Mouse (Mus musculus) liver, embryonic 16.5 days (tissue): ENCODE measurements around the gene Atp6v1b1. TPM values are rescaled to one million over a fixed set of nuclear protein-coding genes. Genes with fewer than 3 reads are reported as not detected.

Experiments
- ATAC-seq: fragments of 200-750 bp; cut with Nextera tagmentation; 2 replicates; pipeline ENCODE4 v1.8.0; 2017; ENCODE audit warnings: low read depth, mild to moderate bottlenecking, moderate number of reproducible peaks, moderate library complexity
- H3K27ac ChIP-seq: fragments of 300-500 bp; sonication (generic); 2 replicates; pipeline ENCODE4 v1.5.1; 2014; ENCODE audit warnings: mild to moderate bottlenecking, low read length
- H3K27me3 ChIP-seq: fragments of 300-500 bp; sonication (generic); 2 replicates; pipeline ENCODE4 v1.6.1; 2014; ENCODE audit warnings: low read depth, low read length, mixed read lengths; ENCODE audit not compliant: control insufficient read depth, insufficient read depth
- H3K36me3 ChIP-seq: fragments of 300-500 bp; sonication (generic); 2 replicates; pipeline ENCODE4 v1.6.1; 2014; ENCODE audit warnings: mild to moderate bottlenecking; ENCODE audit not compliant: control insufficient read depth, insufficient read depth
- H3K4me1 ChIP-seq: fragments of 300-500 bp; sonication (generic); 2 replicates; pipeline ENCODE4 v1.6.1; 2014; ENCODE audit warnings: low read depth, low read length, mixed read lengths; ENCODE audit not compliant: control insufficient read depth
- H3K4me2 ChIP-seq: fragments of 300-500 bp; sonication (generic); 2 replicates; pipeline ENCODE4 v1.6.1; 2014; ENCODE audit warnings: low read depth, low read length, mixed read lengths
- H3K4me3 ChIP-seq: fragments of 300-500 bp; sonication (generic); 2 replicates; pipeline ENCODE4 v1.5.1; 2014; ENCODE audit warnings: low read depth, mild to moderate bottlenecking, low read length
- H3K9ac ChIP-seq: fragments of 300-500 bp; sonication (generic); 2 replicates; pipeline ENCODE4 v1.6.1; 2014; ENCODE audit warnings: low read depth, low read length
- H3K9me3 ChIP-seq: fragments of 300-500 bp; sonication (generic); replicated peaks from 2 replicates; pipeline ENCODE4 v1.6.1; 2016; ENCODE audit warnings: low read length; ENCODE audit not compliant: control insufficient read depth
- WGBS: fragments of 180-500 bp; shearing (Covaris S2); extraction: QIAGEN DNeasy Blood & Tissue Kit; methylation state at CpG from one replicate; pipeline ENCODE4 v1.1.7; 2014; ENCODE audit not compliant: insufficient replicate concordance; 5-methylcytosine and 5-hydroxymethylcytosine counted together
- polyA plus RNA-seq: library from polyadenylated mRNA; unstranded; fragments of >200 nt; fragmentation: Nextera tagmentation; extraction: Ambion mirVana; gene quantifications from 2 replicates; pipeline ENCODE4 v1.2.1, GENCODE M21; 2015

The Atp6v1b1 gene
- polyA plus RNA-seq, 1 experiment from 2014 or later, result not detected

DNA sequence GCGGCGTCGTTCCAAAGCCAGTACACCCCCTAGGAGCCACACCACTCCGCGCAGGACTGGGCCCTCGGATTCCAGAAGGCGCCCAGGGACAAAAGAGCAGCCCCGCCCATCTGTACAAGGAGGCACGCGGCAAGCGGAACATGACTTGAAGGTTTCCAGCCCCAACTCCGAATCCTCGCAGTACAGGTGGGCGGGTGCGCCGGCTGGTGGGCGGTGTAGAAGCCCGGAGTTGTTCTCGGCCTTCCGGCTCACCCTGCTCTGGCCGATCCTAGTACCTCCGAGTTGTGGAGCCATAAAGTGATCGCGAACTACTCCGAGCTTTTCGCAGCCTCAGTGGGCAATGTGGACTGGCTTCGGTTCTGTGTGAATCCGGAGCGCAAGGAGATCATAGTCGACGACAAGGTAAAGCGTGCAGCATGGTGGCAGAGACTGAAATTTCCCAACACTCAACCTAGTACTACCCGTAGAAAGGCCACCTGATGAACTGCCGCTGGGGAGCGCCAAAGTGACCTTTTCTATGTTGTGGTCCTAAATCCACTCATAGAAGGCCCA lies 20.2 kb downstream of the Atp6v1b1 start:
- Histone ChIP-seq H3K4me2 (peak overlapping the region; percentile 51), H3K4me3 (peak overlapping the region; percentile 28), H3K4me1 (peaks cover 3% of the 10 kb centered on the region), H3K9ac (no peak overlapping the region), H3K36me3 (no peaks in the 10 kb centered on the region), H3K9me3 (no peaks in the 10 kb centered on the region), H3K27me3 (peaks cover 53% of the 10 kb centered on the region), H3K27ac (no peak overlapping the region)
- peak; percentile 21; the same call in 1 of the 2 replicates for ATAC-seq
- 3% methylated on average over 35 of the region's 35 CpGs for WGBS

DNA sequence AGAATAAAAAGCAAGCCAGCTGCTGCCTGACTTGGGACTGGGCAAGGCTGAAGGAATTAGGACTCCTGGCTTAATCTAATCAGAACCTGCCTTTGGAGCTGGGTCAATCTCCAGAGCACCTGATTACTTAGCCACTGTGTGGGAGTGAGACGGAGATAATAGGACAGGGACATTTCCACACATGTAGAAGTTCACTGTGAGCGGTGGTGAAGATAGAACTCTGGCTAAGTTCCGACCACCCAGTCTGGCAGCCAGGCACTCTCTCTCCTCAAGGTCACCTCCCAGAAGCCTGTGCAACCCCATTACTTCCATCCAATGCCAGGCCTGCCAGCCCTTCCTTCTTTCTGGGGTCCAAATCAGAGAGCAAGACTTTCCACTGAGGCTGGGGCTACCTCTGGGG lies 24.2 kb downstream of the Atp6v1b1 start:
- H3K36me3 ChIP-seq, result peaks cover 11% of the 10 kb centered on the region
- ATAC-seq, result no peak
- 66% methylated on average over 3 of the region's 3 CpGs for WGBS

DNA sequence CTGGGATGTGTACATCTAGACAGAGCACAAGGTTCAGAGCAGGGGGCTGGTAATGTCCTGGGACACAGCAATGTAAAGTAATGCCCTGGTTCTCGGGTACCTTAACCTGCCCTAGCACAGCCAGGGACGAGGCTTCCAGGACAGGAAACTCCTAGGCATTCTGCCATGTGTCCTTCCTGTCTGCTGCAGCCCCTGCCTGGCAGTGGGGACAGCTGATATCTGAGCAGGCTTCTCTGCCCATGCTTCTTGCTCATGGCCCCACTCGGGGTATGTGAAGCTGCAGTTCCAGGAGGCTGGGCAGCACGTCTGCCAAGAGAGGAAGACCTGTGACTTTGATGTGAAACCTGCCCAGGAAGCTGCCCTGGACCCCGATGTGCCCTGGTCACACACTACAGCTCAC lies 25.7 kb downstream of the Atp6v1b1 start:
- 57% methylated on average over 5 of the region's 5 CpGs for WGBS
- Histone ChIP-seq H3K4me3 (no peak overlapping the region), H3K4me2 (no peak overlapping the region), H3K9ac (no peak overlapping the region), H3K27ac (no peak overlapping the region), H3K9me3 (no peaks in the 10 kb centered on the region), H3K27me3 (peaks cover 7% of the 10 kb centered on the region; the same call in 1 of the 2 replicates), H3K36me3 (peaks cover 14% of the 10 kb centered on the region), H3K4me1 (peaks cover 2% of the 10 kb centered on the region; the same call in 1 of the 2 replicates)
- no peak for ATAC-seq

More for the DNA sequence above, 24.2 kb downstream of the Atp6v1b1 start:
- H3K27ac ChIP-seq, result no peak overlapping the region
- H3K4me1 ChIP-seq, result peaks cover 3% of the 10 kb centered on the region
- H3K4me3 ChIP-seq, result no peak overlapping the region
- no peak overlapping the region for H3K9ac ChIP-seq
- H3K9me3 ChIP-seq, result no peaks in the 10 kb centered on the region
- H3K4me2 ChIP-seq, result no peak overlapping the region
- peaks cover 20% of the 10 kb centered on the region for H3K27me3 ChIP-seq

DNA sequence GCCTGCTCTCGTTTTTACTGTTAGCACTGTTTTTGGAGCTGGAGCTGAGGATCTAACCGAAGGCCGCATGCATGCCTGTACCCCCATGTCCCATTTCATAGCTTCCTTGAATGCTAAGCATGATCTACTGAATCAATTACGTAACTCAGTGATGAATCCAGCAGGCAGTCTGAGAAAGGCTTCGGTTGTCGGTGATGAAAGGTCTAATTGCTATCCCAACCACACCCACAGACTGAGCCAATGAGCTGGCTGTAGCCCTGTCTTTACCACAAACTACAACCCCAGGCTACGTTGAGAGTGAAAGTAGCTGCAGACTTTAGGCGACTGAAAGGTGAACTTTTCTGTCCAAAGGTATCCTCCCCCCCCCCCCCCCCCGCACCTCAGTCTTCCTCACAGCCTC lies 31.3 kb downstream of the Atp6v1b1 start:
- ATAC-seq, result no peak
- Histone ChIP-seq H3K36me3 (peaks cover 14% of the 10 kb centered on the region), H3K4me3 (peak overlapping the region; percentile 97), H3K4me2 (peak overlapping the region; percentile 90), H3K27me3 (no peaks in the 10 kb centered on the region), H3K9ac (peak overlapping the region; percentile 95), H3K9me3 (no peaks in the 10 kb centered on the region), H3K27ac (no peak overlapping the region), H3K4me1 (peaks cover 24% of the 10 kb centered on the region)
- WGBS, result 46% methylated on average over 9 of the region's 9 CpGs

DNA sequence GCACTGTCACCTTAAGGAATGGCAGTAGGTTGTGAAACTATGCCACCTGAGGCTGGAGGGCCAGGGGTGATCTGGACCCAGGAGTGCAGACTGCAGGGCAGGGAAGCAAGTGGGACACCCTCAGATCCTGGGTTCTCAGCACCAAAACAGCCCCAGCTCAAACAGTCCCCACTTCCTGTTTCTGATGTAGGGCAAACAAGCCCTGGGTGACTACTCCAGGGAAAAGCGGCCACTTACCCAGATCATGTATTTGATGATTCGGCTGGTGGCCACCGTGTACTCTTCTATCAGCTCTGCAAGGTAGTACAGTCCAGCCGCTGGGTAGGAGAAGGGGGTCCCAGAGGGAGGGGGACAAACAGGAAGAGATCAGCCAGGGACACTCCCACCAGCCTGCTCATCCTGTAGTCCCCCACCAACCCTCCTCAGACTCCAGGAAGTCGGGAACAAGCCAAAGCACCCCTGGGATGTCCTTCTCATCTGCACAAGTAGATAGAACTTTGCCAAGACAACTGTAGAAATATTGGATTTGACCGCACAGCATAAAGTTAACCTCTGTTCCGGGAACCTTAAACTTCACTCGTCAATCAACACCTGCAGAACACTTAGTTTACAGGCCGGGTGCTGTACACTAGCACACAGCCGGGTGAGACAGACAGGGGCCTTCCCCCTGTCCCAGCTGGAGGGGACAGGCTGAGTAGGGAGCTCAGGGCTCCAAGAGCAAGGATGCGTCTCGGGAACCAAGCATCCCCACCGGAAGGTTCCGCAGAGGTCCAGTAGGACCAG lies 32.2 kb downstream of the Atp6v1b1 start:
- H3K36me3 ChIP-seq, result peaks cover 13% of the 10 kb centered on the region
- H3K27me3 ChIP-seq, result no peaks in the 10 kb centered on the region
- H3K4me3 ChIP-seq, result peak overlapping the region; percentile 97
- H3K9me3 ChIP-seq, result no peaks in the 10 kb centered on the region
- H3K4me1 ChIP-seq, result peaks cover 24% of the 10 kb centered on the region
- H3K9ac ChIP-seq, result peak overlapping the region; percentile 95
- 2% methylated on average over 14 of the region's 14 CpGs for WGBS
- H3K4me2 ChIP-seq, result peak overlapping the region; percentile 90
- H3K27ac ChIP-seq, result peak overlapping the region; percentile 95
- peak; percentile 23 for ATAC-seq

DNA sequence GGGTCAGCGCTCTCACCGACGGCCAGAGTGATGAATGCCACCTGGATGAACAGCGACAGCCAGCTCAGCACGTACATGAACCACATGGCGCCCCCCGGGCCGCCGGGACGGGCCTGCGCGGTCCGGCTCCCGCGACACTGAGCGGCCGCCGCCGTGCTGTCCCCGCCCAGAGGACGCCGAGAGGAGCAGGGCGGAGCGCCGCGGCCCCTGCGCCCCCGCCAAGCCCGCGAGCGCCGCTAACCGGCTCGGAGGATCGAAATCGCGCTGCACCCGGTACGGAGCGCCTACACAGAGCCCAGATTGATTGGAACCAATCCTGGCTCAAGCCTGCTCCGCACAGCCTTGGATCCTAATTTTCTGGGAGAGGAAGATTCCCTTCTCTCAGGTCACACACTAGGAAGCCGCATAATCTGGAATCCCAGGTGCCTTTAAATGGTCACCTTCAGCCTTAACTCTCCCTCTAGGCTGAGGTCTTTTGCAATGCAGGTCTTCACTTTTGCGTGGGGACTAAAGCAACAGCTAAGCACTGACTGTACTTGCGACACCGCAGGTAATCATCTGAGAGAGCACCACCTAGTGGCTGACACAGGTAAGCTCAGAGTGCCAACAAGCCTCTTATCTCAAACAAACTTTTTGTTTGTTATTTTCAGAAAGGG lies 33.0 kb downstream of the Atp6v1b1 start, which contains the start of gene Tex261:
Tex261 (minus strand) TSS at position 176 of the 656 bp plus-strand sequence.
- under 1% methylated on average over 45 of the region's 45 CpGs for WGBS
- peak; percentile 93 for ATAC-seq

DNA sequence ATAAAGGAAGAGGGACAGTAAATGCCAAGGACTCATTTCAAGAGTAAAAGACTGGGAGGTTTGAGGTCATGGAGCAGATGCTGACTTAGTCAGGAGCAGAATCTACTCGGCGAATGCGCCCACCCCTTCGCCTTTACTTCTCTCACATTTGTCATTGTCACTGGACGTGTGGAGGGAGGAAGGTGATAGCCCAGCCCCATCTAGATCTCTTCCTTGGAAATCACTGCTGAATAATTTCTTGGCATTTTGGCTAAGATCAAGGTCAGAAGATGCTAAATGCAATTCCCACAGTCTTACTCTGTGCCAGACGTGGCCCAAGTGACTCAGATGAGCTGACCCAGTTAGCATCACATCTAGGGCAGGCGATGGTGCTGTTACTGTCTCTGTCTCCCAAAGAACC lies 35.5 kb downstream of the Atp6v1b1 start:
- Histone ChIP-seq H3K9ac (no peak overlapping the region), H3K36me3 (no peaks in the 10 kb centered on the region; the same call in none of the 2 replicates), H3K4me3 (no peak overlapping the region), H3K9me3 (no peaks in the 10 kb centered on the region), H3K27ac (no peak overlapping the region), H3K4me2 (no peak overlapping the region), H3K27me3 (no peaks in the 10 kb centered on the region), H3K4me1 (peaks cover 24% of the 10 kb centered on the region)
- ATAC-seq, result no peak
- WGBS, result 73% methylated on average over 7 of the region's 7 CpGs

More for the DNA sequence above, 33.0 kb downstream of the Atp6v1b1 start, which contains the start of gene Tex261:
- Histone ChIP-seq H3K4me2 (peak within 1 kb of the TSS; percentile 90), H3K9ac (peak within 1 kb of the TSS; percentile 95), H3K9me3 (no peaks in the 10 kb centered on the region), H3K4me3 (peak within 1 kb of the TSS; percentile 97), H3K27ac (peak within 1 kb of the TSS; percentile 95), H3K36me3 (peaks cover 11% of the 10 kb centered on the region), H3K4me1 (peaks cover 24% of the 10 kb centered on the region), H3K27me3 (no peaks in the 10 kb centered on the region)

DNA sequence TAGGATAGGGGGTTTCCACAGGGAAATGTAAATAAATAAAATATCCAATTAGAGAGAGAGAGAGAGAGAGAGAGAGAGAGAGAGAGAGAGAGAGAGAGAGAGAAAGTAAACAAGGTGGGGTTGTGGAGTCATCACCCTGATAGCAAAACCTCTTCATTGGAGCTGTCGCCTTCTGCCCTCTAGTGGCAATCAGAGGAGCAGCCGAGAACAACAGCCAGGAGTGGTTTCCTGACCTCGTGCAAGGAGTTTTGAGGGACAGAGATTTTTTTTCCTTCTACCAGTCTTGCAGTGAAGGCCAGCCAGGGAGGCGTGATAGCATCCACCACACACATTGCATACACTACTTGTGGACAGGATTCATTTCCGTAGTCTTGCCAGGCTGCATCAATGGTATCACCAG lies 36.2 kb downstream of the Atp6v1b1 start:
- Histone ChIP-seq H3K9me3 (no peaks in the 10 kb centered on the region), H3K4me3 (no peak overlapping the region), H3K27ac (no peak overlapping the region), H3K27me3 (no peaks in the 10 kb centered on the region), H3K4me2 (no peak overlapping the region), H3K9ac (no peak overlapping the region), H3K4me1 (peaks cover 16% of the 10 kb centered on the region), H3K36me3 (no peaks in the 10 kb centered on the region)
- WGBS, result 6% methylated on average over 5 of the region's 5 CpGs
- no peak for ATAC-seq
